Mouse (Mus musculus): ENCODE results near the gene Olfr140. TPM values are rescaled to one million over a fixed set of nuclear protein-coding genes. Genes with fewer than 3 reads are reported as not detected.

The Olfr140 gene
- total and polyA plus RNA-seq, 3 experiments: not detected

DNA sequence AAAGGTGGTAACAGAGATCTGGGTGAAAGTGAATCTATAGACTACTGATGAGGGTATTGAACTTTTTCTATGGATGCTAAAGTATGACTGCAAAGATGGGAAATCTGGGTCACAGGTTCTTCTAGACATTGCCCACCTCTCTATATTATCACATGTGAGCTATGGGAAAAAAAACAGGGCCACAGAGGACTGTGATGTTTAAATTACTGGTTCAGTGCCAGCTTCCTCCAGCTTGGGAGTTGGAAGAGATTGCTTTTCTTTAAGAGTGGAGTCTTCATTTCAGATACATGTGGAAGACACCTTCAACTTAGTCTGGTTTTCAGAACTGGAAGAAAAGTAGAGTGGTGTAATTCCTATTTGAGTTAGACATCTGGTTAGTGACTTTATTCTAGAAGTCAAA is 28.4 kb downstream of the Olfr140 start, which contains the start of gene Olfr1265:
Olfr1265 (plus strand) TSS at position 301 of the 400 bp plus-strand sequence.
- H3K4me1 ChIP-seq (ENCODE audit: control insufficient read depth in 1 of 2, insufficient read depth in 2 of 2, low read length in 2 of 2): no peaks in the 10 kb centered on the region
- TF ChIP-seq HCFC1 (IDR thresholded peaks at IDR 0.05; ENCODE audit: low read depth, low read length): no peak
- no peak for TF ChIP-seq UBTF (IDR thresholded peaks at IDR 0.05; ENCODE audit: borderline replicate concordance, insufficient read depth, low read depth, low read length)
- no peak for TF ChIP-seq RAD21 (IDR thresholded peaks at IDR 0.05; ENCODE audit: low read depth, low read length)
- no peak for TF ChIP-seq MAFK (IDR thresholded peaks at IDR 0.05; ENCODE audit: borderline replicate concordance, low read depth, low read length)
- H3K9ac ChIP-seq (ENCODE audit: control insufficient read depth, low read depth, low read length, poor library complexity, severe bottlenecking): no peak within 1 kb of the TSS

GRCm38 (mm10) chr2:90025477-90025876 is 37.9 kb downstream of the Olfr140 start, which contains the start of gene Olfr1264:
Olfr1264 (minus strand) TSS chr2:90025577.
- no peaks in the 10 kb centered on the region for H3K79me2 ChIP-seq (ENCODE audit: control insufficient read depth, insufficient read depth, low read length, poor library complexity)
- H3K4me3 ChIP-seq (ENCODE audit: control insufficient read depth in 1 of 2, insufficient read depth in 1 of 2, low read depth in 2 of 2, low read length in 2 of 2): no peak within 1 kb of the TSS
- no peak for DNase-seq (ENCODE audit: low read depth, low spot score)
- TF ChIP-seq GATA1 (IDR thresholded peaks at IDR 0.05; ENCODE audit: low read depth, low read length) (no peak), KAT2A (conservative IDR thresholded peaks at IDR 0.05; ENCODE audit: low read depth, low read length) (no peak), POLR2AphosphoS5 (IDR thresholded peaks at IDR 0.05; ENCODE audit: borderline replicate concordance, low read depth, low read length) (no peak), ZKSCAN1 (IDR thresholded peaks at IDR 0.05; ENCODE audit: low read depth, low read length) (no peak), MYB (IDR thresholded peaks at IDR 0.05; ENCODE audit: low read depth, low read length) (no peak), MAFK (IDR thresholded peaks at IDR 0.05; ENCODE audit: borderline replicate concordance, low read depth, low read length) (no peak), CTCF (IDR thresholded peaks at IDR 0.05 in 2 of 3, conservative IDR thresholded peaks at IDR 0.05 in 1 of 3; ENCODE audit: control insufficient read depth in 1 of 3, insufficient read depth in 1 of 3, low read depth in 2 of 3, low read length in 3 of 3, poor library complexity in 1 of 3, severe bottlenecking in 1 of 3) (no peak), GABPA (IDR thresholded peaks at IDR 0.05; ENCODE audit: low read depth, low read length) (no peak), RCOR1 (IDR thresholded peaks at IDR 0.05; ENCODE audit: low read depth, low read length) (no peak), EP300 (IDR thresholded peaks at IDR 0.05; ENCODE audit: low read depth in 1 of 2, low read length in 2 of 2) (no peak), TCF12 (IDR thresholded peaks at IDR 0.05; ENCODE audit: low read depth, low read length) (no peak), POLR2AphosphoS2 (IDR thresholded peaks at IDR 0.05; ENCODE audit: low read length) (no peak), BHLHE40 (IDR thresholded peaks at IDR 0.05; ENCODE audit: borderline replicate concordance, low read depth, low read length) (no peak), MEF2A (IDR thresholded peaks at IDR 0.05; ENCODE audit: extremely low read depth, insufficient replicate concordance, low read depth, low read length, poor library complexity, severe bottlenecking) (no peak), ZMIZ1 (IDR thresholded peaks at IDR 0.05; ENCODE audit: low read depth, low read length) (no peak)
- 0 out of 2 replicates have a peak, but pooled peaks cover 1% of the 10 kb centered on the region for H3K9me3 ChIP-seq (replicated peaks; ENCODE audit: insufficient read depth, low read length)
- H3K27ac ChIP-seq (ENCODE audit: control insufficient read depth, low read depth, low read length): no peak within 1 kb of the TSS
- no peak within 1 kb of the TSS for H3K9ac ChIP-seq (ENCODE audit: control insufficient read depth, low read depth, low read length, poor library complexity, severe bottlenecking)
- no peaks in the 10 kb centered on the region for H3K36me3 ChIP-seq (ENCODE audit: control insufficient read depth in 1 of 2, insufficient read depth in 2 of 2, low read length in 2 of 2)
- no peaks in the 10 kb centered on the region for H3K4me1 ChIP-seq (ENCODE audit: control insufficient read depth in 1 of 2, insufficient read depth in 2 of 2, low read length in 2 of 2)
- H3K27me3 ChIP-seq (ENCODE audit: control insufficient read depth in 1 of 2, insufficient read depth in 2 of 2, low read length in 2 of 2): no peaks in the 10 kb centered on the region

More for the DNA sequence above, 28.4 kb downstream of the Olfr140 start, which contains the start of gene Olfr1265:
- Histone ChIP-seq H3K27me3 (ENCODE audit: control insufficient read depth in 1 of 2, insufficient read depth in 2 of 2, low read length in 2 of 2) (no peaks in the 10 kb centered on the region), H3K36me3 (ENCODE audit: control insufficient read depth in 1 of 2, insufficient read depth in 2 of 2, low read length in 2 of 2) (no peaks in the 10 kb centered on the region), H3K9me3 (replicated peaks; ENCODE audit: insufficient read depth, low read length) (no peaks in the 10 kb centered on the region), H3K27ac (ENCODE audit: control insufficient read depth, low read depth, low read length) (no peak within 1 kb of the TSS), H3K79me2 (ENCODE audit: control insufficient read depth, insufficient read depth, low read length, poor library complexity) (no peaks in the 10 kb centered on the region), H3K4me3 (ENCODE audit: control insufficient read depth in 1 of 2, insufficient read depth in 1 of 2, low read depth in 2 of 2, low read length in 2 of 2) (no peak within 1 kb of the TSS)
- no peak for DNase-seq (ENCODE audit: low read depth, low spot score)

Measured in MEL (cell line).